Mouse (Mus musculus): ENCODE measurements around the gene Ints13. TPM values are rescaled to one million over a fixed set of nuclear protein-coding genes. Genes with fewer than 3 reads are reported as not detected.
"Not testable (repeated sequence)": the region's sequence is repeated elsewhere in the genome, so short reads cannot be mapped to it uniquely, and the experiment has no call there.

Gene Ints13
- polyA plus RNA-seq, 1 experiment from 2014 or later = 83.1 TPM

- H3K27me3 ChIP-seq (ENCODE audit: insufficient read depth, low read length) = no peaks in the 10 kb centered on the region
- no peaks in the 10 kb centered on the region for H3K9me3 ChIP-seq (ENCODE audit: low read length)
- no peak overlapping the region for H3K4me3 ChIP-seq (ENCODE audit: low read length)
- H3K4me2 ChIP-seq (replicated peaks; ENCODE audit: low read depth, low read length) = no peak overlapping the region
- 87% methylated on average over 4 of the region's 5 CpGs for WGBS
- peaks cover 30% of the 10 kb centered on the region for H3K36me3 ChIP-seq (ENCODE audit: insufficient read depth, low read length)
- no peak for ATAC-seq (ENCODE audit: low FRiP score, low TSS enrichment)
- no peak overlapping the region for H3K27ac ChIP-seq (ENCODE audit: low read length)
- no peaks in the 10 kb centered on the region for H3K4me1 ChIP-seq (ENCODE audit: insufficient read depth, low read length)
- H3K9ac ChIP-seq (replicated peaks; ENCODE audit: low read length) = no peak overlapping the region
Measured at GRCm38 (mm10) chr6:146585134-146585533, 7.5 kb upstream of the Ints13 start.

- WGBS = 66% methylated on average over 2 of the region's 2 CpGs
- Histone ChIP-seq H3K4me1 (ENCODE audit: insufficient read depth, low read length) (peaks cover 11% of the 10 kb centered on the region; the same call in 1 of the 2 replicates), H3K4me3 (ENCODE audit: low read length) (no peak overlapping the region)
Measured at GRCm38 (mm10) chr6:146583366-146584046, 5.9 kb upstream of the Ints13 start.

GRCm38 (mm10) chr6:146580381-146580926, 2.8 kb upstream of the Ints13 start:
- H3K4me1 ChIP-seq (ENCODE audit: insufficient read depth, low read length) = peaks cover 24% of the 10 kb centered on the region
- peak overlapping the region; percentile 15; the same call in 1 of the 2 replicates for H3K4me2 ChIP-seq (replicated peaks; ENCODE audit: low read depth, low read length)
- no peak overlapping the region for H3K9ac ChIP-seq (replicated peaks; ENCODE audit: low read length)
- WGBS = 38% methylated on average over 2 of the region's 2 CpGs
- no peaks in the 10 kb centered on the region for H3K9me3 ChIP-seq (ENCODE audit: low read length)
- ATAC-seq (ENCODE audit: low FRiP score, low TSS enrichment) = no peak
- H3K36me3 ChIP-seq (ENCODE audit: insufficient read depth, low read length) = peaks cover under 1% of the 10 kb centered on the region
- no peak overlapping the region for H3K4me3 ChIP-seq (ENCODE audit: low read length)
- H3K27me3 ChIP-seq (ENCODE audit: insufficient read depth, low read length) = no peaks in the 10 kb centered on the region
- H3K27ac ChIP-seq (ENCODE audit: low read length) = no peak overlapping the region

More at GRCm38 (mm10) chr6:146583366-146584046, 5.9 kb upstream of the Ints13 start:
- Histone ChIP-seq H3K9ac (replicated peaks; ENCODE audit: low read length) (no peak overlapping the region), H3K27ac (ENCODE audit: low read length) (no peak overlapping the region), H3K4me2 (replicated peaks; ENCODE audit: low read depth, low read length) (no peak overlapping the region), H3K9me3 (ENCODE audit: low read length) (no peaks in the 10 kb centered on the region), H3K27me3 (ENCODE audit: insufficient read depth, low read length) (no peaks in the 10 kb centered on the region), H3K36me3 (ENCODE audit: insufficient read depth, low read length) (peaks cover 14% of the 10 kb centered on the region)
- ATAC-seq (ENCODE audit: low FRiP score, low TSS enrichment) = no peak

- Histone ChIP-seq H3K9ac (replicated peaks; ENCODE audit: low read length) (peak overlapping the region; percentile 97), H3K9me3 (ENCODE audit: low read length) (no peaks in the 10 kb centered on the region), H3K4me2 (replicated peaks; ENCODE audit: low read depth, low read length) (peak overlapping the region; percentile 87), H3K27ac (ENCODE audit: low read length) (peak overlapping the region; percentile 96), H3K36me3 (ENCODE audit: insufficient read depth, low read length) (no peaks in the 10 kb centered on the region), H3K27me3 (ENCODE audit: insufficient read depth, low read length) (no peaks in the 10 kb centered on the region), H3K4me1 (ENCODE audit: insufficient read depth, low read length) (peaks cover 27% of the 10 kb centered on the region), H3K4me3 (ENCODE audit: low read length) (peak overlapping the region; percentile 97)
- ATAC-seq (ENCODE audit: low FRiP score, low TSS enrichment) = no peak
- WGBS = 11% methylated on average over 7 of the region's 7 CpGs
Measured at GRCm38 (mm10) chr6:146578586-146578985, 951 bp upstream of the Ints13 start.

- no peaks in the 10 kb centered on the region for H3K36me3 ChIP-seq (ENCODE audit: insufficient read depth, low read length)
- H3K4me2 ChIP-seq (replicated peaks; ENCODE audit: low read depth, low read length) = peak overlapping the region; percentile 87
- H3K9me3 ChIP-seq (ENCODE audit: low read length) = no peaks in the 10 kb centered on the region
- ATAC-seq (ENCODE audit: low FRiP score, low TSS enrichment) = peak; percentile 64
- H3K27ac ChIP-seq (ENCODE audit: low read length) = peak overlapping the region; percentile 96
- H3K9ac ChIP-seq (replicated peaks; ENCODE audit: low read length) = peak overlapping the region; percentile 97
- under 1% methylated on average over 22 of the region's 22 CpGs for WGBS
- no peaks in the 10 kb centered on the region for H3K27me3 ChIP-seq (ENCODE audit: insufficient read depth, low read length)
- H3K4me3 ChIP-seq (ENCODE audit: low read length) = peak overlapping the region; percentile 97
- peaks cover 27% of the 10 kb centered on the region for H3K4me1 ChIP-seq (ENCODE audit: insufficient read depth, low read length)
Measured at GRCm38 (mm10) chr6:146578111-146578531, 486 bp upstream of the Ints13 start.

GRCm38 (mm10) chr6:146576903-146577302, 732 bp downstream of the Ints13 start, which contains the start of gene Fgfr1op2:
Gene Fgfr1op2, plus strand, starts transcription at chr6:146577203.
- H3K27me3 ChIP-seq (ENCODE audit: insufficient read depth, low read length) = no peaks in the 10 kb centered on the region
- WGBS = under 1% methylated on average over 13 of the region's 13 CpGs
- peak within 1 kb of the TSS; percentile 87 for H3K4me2 ChIP-seq (replicated peaks; ENCODE audit: low read depth, low read length)
- H3K4me1 ChIP-seq (ENCODE audit: insufficient read depth, low read length) = peaks cover 36% of the 10 kb centered on the region
- H3K36me3 ChIP-seq (ENCODE audit: insufficient read depth, low read length) = no peaks in the 10 kb centered on the region
- peak within 1 kb of the TSS; percentile 96 for H3K27ac ChIP-seq (ENCODE audit: low read length)
- no peaks in the 10 kb centered on the region for H3K9me3 ChIP-seq (ENCODE audit: low read length)
- H3K4me3 ChIP-seq (ENCODE audit: low read length) = peak within 1 kb of the TSS; percentile 97
- H3K9ac ChIP-seq (replicated peaks; ENCODE audit: low read length) = peak within 1 kb of the TSS; percentile 97
- peak; percentile 47; the same call in 1 of the 2 replicates for ATAC-seq (ENCODE audit: low FRiP score, low TSS enrichment)

GRCm38 (mm10) chr6:146572073-146572472, 5.6 kb downstream of the Ints13 start:
- Histone ChIP-seq H3K4me2 (replicated peaks; ENCODE audit: low read depth, low read length) (no peak overlapping the region), H3K36me3 (ENCODE audit: insufficient read depth, low read length) (0 out of 2 replicates have a peak, but pooled peaks cover 6% of the 10 kb centered on the region), H3K4me1 (ENCODE audit: insufficient read depth, low read length) (peaks cover 25% of the 10 kb centered on the region), H3K27me3 (ENCODE audit: insufficient read depth, low read length) (no peaks in the 10 kb centered on the region), H3K27ac (ENCODE audit: low read length) (no peak overlapping the region), H3K9ac (replicated peaks; ENCODE audit: low read length) (no peak overlapping the region), H3K9me3 (ENCODE audit: low read length) (no peaks in the 10 kb centered on the region), H3K4me3 (ENCODE audit: low read length) (no peak overlapping the region)
- ATAC-seq (ENCODE audit: low FRiP score, low TSS enrichment) = 0 out of 2 replicates have a peak, but pooled peaks have one; percentile 58

GRCm38 (mm10) chr6:146562461-146562860, 15.2 kb downstream of the Ints13 start:
- not testable (repeated sequence) for ATAC-seq (ENCODE audit: low FRiP score, low TSS enrichment); H3K4me3 ChIP-seq (ENCODE audit: low read length); H3K27me3 ChIP-seq (ENCODE audit: insufficient read depth, low read length); H3K9me3 ChIP-seq (ENCODE audit: low read length); H3K9ac ChIP-seq (replicated peaks; ENCODE audit: low read length); H3K4me2 ChIP-seq (replicated peaks; ENCODE audit: low read depth, low read length); H3K27ac ChIP-seq (ENCODE audit: low read length); H3K4me1 ChIP-seq (ENCODE audit: insufficient read depth, low read length)
- peaks cover 53% of the 10 kb centered on the region for H3K36me3 ChIP-seq (ENCODE audit: insufficient read depth, low read length)
- 92% methylated on average over 1 of the region's 1 CpGs for WGBS

GRCm38 (mm10) chr6:146551326-146551725, 26.3 kb downstream of the Ints13 start:
- H3K27ac ChIP-seq (ENCODE audit: low read length) = no peak overlapping the region
- no peak for ATAC-seq (ENCODE audit: low FRiP score, low TSS enrichment)

GRCm38 (mm10) chr6:146550421-146550820, 27.2 kb downstream of the Ints13 start:
- Histone ChIP-seq H3K4me2 (replicated peaks; ENCODE audit: low read depth, low read length) (no peak overlapping the region), H3K27ac (ENCODE audit: low read length) (no peak overlapping the region), H3K27me3 (ENCODE audit: insufficient read depth, low read length) (no peaks in the 10 kb centered on the region), H3K4me1 (ENCODE audit: insufficient read depth, low read length) (no peaks in the 10 kb centered on the region), H3K4me3 (ENCODE audit: low read length) (no peak overlapping the region), H3K36me3 (ENCODE audit: insufficient read depth, low read length) (peaks cover 62% of the 10 kb centered on the region), H3K9ac (replicated peaks; ENCODE audit: low read length) (no peak overlapping the region), H3K9me3 (ENCODE audit: low read length) (no peaks in the 10 kb centered on the region)
- no peak for ATAC-seq (ENCODE audit: low FRiP score, low TSS enrichment)
- WGBS = 87% methylated on average over 2 of the region's 2 CpGs

More at GRCm38 (mm10) chr6:146551326-146551725, 26.3 kb downstream of the Ints13 start:
- no peak overlapping the region for H3K4me2 ChIP-seq (replicated peaks; ENCODE audit: low read depth, low read length)
- peaks cover 66% of the 10 kb centered on the region for H3K36me3 ChIP-seq (ENCODE audit: insufficient read depth, low read length)
- H3K9me3 ChIP-seq (ENCODE audit: low read length) = no peaks in the 10 kb centered on the region
- no peak overlapping the region for H3K9ac ChIP-seq (replicated peaks; ENCODE audit: low read length)
- H3K4me3 ChIP-seq (ENCODE audit: low read length) = no peak overlapping the region
- H3K27me3 ChIP-seq (ENCODE audit: insufficient read depth, low read length) = no peaks in the 10 kb centered on the region
- H3K4me1 ChIP-seq (ENCODE audit: insufficient read depth, low read length) = no peaks in the 10 kb centered on the region

All from kidney, embryonic 16.5 days (tissue).